Mouse (Mus musculus) retina, postnatal 1 day (tissue): ENCODE measurements around the gene Zfand3.

Source experiments
- DNase-seq: peaks from one replicate; pipeline ENCODE4 v3.0.0-alpha.2; 2012

Gene Zfand3

GRCm38 (mm10) chr17:30004203-30005102, at the start of gene Zfand3:
Gene Zfand3, plus strand, starts transcription at chr17:30004733.
- peak; percentile 98 for DNase-seq

GRCm38 (mm10) chr17:29955880-29956279, 48.7 kb upstream of the Zfand3 start:
- peak; percentile 76 for DNase-seq

GRCm38 (mm10) chr17:29963730-29964259, 40.7 kb upstream of the Zfand3 start:
- peak; percentile 70 for DNase-seq

DNA sequence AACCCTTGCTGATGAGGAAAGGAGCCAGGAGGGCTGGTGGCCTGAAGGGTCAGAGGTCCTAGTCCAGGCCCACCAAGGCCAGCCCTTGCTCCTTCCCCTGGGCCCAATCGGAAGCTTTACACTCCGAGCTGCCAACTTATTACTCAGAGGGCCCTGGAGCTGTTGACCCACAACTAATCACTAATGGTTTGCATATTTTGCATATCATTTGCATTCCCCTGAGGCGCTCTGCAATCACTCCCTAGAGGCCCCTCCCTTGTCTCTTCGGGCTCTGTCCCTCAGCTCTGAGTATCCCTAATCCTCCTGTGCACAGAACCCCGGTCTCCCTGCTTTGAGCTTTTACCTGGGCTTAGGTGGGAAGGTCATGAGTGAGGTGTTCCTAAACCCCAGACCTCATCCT, 39.0 kb upstream of the Zfand3 start:
- DNase-seq = peak; percentile 72

- DNase-seq = no peak
Observed at GRCm38 (mm10) chr17:29970037-29970555, 34.4 kb upstream of the Zfand3 start, which contains the start of gene Mdga1. Gene Mdga1, minus strand, starts transcription at chr17:29970087.

DNA sequence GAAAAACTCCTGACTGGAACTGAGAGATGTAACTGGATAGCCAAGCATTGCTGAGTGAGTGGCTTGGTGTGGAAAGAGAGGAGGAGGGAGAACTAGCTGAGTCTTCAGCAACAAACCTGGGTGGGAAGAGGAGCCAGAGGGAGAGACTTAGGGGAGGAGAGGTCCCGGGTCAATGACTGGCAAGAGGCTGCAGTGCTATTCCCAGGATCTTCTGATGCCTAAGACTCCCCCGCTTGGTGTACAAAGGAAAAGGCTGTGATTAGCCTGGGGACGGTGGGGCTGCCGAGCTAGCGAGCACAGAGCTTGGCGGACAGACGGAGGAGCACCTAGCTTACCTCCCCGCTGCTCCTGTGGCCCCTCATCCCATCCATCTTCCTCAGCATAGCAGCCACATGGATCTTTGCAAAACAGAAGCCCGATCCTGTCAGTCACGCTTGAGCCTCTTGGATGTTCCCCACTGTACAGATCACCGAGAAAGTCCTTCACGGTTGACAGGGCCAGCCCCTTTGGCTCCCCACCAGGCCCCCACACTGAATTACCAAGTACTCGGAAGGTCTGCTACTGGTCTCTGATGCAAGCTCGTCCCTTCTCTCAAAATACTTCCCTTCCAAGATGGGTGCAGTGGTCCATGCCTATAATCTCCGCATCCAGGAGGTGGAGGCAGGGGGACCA, 32.6 kb upstream of the Zfand3 start:
- DNase-seq = no peak

GRCm38 (mm10) chr17:29973226-29973625, 31.3 kb upstream of the Zfand3 start:
- DNase-seq = no peak

- peak; percentile 88 for DNase-seq
Observed at GRCm38 (mm10) chr17:29975731-29976130, 28.8 kb upstream of the Zfand3 start.

- no peak for DNase-seq
Observed at GRCm38 (mm10) chr17:29979020-29979419, 25.5 kb upstream of the Zfand3 start.

DNA sequence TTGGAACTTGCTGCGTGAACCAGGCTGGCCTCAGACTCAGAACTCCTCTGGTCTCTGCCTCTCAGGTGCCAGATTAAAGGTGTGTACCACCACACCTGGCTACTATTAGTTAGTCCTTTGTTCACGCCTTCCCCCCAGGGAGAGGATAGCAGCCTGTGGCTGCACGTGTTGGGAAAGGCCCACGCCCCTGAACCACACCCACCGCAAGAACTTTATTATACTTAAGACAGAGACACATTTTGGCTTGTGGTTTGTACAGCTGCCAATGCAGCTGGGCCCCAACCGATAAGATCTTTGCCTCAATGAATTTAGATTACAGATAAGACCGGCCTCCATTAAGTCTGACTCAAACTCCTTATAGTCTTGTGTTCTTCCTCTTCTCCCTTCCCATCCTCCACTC, 24.7 kb upstream of the Zfand3 start:
- no peak for DNase-seq

DNA sequence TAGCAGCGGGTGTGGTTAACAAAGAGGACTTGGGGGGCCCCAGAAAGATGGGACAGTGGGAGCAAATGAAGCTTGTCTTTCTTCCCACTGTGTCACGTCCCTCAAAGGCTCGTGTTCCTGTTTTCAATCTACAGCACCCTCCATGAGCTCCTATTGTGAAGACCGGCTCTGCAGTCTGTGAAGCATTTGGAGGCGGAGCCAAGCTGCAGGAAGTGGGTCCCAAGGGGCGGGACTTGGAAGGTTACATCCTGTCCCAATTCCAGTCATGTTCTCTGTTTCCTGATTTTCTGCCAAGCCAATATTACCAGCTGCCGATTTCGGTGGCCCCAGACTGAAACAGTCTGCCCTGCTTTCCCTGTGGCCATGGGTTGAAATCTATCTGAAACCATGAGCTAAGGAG, 23.0 kb upstream of the Zfand3 start:
- peak; percentile 57 for DNase-seq

DNA sequence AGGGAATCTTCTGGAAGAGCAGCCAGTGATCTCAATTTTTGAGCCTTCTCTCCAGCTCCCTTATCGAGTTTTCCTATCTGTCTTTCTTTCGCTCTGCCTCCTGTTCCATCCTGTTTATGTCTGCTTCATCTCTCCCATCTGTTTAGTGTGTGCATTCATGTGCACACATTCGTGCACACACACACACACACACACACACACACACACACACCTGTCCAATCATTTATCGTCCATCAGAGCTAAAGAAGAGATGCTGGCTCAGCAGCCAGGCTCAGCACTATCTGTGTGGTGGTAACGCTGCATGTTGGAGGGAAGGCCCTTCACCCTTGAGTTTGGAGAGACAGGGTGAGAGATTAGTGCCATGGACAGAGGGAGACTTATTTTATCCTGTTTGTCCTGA, 21.3 kb upstream of the Zfand3 start:
- DNase-seq = peak; percentile 36

- no peak for DNase-seq
Observed at GRCm38 (mm10) chr17:29984931-29985330, 19.6 kb upstream of the Zfand3 start.

- DNase-seq = no peak
Observed at GRCm38 (mm10) chr17:29985534-29985933, 19.0 kb upstream of the Zfand3 start.

DNA sequence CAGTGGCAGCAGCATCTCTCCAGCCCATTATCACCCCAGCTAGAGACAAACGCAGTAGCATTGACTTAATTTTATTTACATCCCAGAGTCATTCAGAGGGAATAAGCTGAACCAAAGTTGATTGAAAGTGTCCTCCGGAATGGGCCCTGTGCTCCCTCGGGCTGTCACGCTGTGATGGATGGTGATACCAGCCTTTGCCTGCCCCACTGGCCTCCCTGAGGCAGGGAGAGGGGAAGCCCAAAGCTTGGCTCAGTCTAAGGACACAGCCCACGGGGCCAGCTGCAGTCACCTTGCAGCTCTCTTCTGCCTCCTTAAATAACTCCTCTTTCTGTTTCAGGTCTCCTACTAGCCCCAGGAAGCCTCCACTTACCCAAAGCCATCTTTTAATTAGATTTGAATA, 16.4 kb upstream of the Zfand3 start:
- no peak for DNase-seq

GRCm38 (mm10) chr17:29989653-29990052, 14.9 kb upstream of the Zfand3 start:
- DNase-seq = no peak

DNA sequence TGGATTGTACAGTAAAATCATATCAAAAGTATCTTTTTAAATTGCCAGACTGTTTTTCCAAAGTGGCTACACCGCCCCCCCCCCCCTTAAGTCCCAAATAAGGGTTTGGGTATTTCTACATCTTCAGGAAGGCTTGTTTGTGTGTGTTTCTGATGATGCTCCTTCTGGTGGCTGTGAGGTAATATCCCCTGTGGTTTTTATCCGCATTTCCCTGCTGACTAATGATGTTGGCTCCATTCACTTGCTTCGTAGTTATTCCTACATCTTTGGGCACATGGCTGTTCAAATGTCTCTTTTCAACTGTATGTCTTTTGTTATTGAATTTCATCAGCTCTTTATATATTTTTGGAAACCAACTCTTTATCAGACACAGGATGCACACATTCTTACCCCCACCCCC, 14.4 kb upstream of the Zfand3 start:
- DNase-seq = no peak

GRCm38 (mm10) chr17:29990845-29991244, 13.7 kb upstream of the Zfand3 start:
- DNase-seq = no peak

DNA sequence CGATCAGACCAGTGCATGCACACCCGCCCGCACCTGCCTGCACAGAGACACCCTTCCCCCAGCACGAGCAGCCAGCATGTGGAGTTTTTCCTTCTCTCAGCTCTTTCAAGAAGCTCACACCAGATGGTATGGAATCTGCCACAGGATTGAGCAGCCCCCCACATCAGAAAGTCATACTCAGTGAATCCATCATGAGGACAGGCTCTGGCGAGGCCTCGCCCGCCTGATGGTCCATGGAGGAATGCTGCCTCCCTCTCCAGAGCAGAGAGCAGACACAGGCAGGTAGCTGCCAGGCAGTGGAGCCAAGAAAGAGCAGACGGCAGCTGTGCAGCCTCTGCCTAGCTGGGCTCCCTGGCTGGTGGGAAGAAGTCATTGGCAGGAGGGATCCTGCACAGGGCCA, 11.0 kb upstream of the Zfand3 start:
- no peak for DNase-seq

GRCm38 (mm10) chr17:29994011-29994410, 10.5 kb upstream of the Zfand3 start:
- no peak for DNase-seq

GRCm38 (mm10) chr17:29994459-29994858, 10.1 kb upstream of the Zfand3 start:
- no peak for DNase-seq

DNA sequence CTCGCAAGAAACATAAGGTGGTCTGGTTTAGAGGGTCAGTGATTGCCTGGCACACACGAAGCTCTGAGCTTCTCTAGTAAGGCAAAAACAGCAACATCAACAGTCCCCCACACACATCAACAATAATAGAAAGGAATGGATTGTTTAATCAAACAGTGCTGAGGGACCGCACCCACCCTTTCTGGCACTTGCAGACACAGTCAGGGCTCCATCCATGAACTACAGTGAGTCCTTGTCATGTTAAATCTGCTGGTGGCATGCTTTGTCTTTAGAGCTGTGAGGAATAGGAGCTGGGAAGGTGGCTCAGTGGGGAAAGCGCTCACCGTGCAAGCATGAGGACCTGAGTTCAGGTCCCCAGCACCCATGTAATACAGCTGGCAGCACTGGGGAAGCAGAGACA, 8.5 kb upstream of the Zfand3 start:
- no peak for DNase-seq

GRCm38 (mm10) chr17:29997726-29998125, 6.8 kb upstream of the Zfand3 start:
- no peak for DNase-seq
